Mouse (Mus musculus): ENCODE results near the gene Nln. TPM values are rescaled to one million over a fixed set of nuclear protein-coding genes. Genes with fewer than 3 reads are reported as not detected.

Nln gene
- total and polyA plus RNA-seq, 3 experiments, result 15.4 to 229 (median 16.1) TPM

DNA sequence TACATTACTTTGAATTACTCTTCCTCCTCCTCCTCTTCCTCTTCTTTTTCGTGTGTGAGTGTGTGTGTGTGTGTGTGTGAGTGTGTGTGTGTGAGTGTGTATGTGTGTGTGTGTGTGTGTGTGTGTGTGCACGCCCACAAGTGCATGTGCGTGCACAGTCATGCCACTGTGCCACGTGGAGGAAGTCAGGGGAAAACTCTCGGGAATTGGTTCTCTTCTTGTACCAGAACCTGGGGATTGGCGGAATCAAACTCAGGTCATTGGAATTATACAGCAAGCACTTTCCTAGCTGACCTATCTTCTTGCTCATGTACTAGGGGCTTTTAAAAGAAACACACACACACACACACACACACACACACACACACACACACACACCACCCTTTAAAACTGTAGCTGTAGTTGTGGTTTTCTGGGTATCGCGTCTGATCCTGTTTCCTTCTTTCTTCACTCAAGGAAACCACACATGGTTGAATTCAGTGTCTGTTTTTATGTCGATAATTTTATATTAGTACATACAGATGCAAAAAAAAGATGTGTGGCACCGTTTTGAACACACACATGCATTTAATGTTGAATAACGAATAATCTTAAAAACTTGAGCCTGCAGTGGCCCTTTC, 97.1 kb downstream of the Nln start (continued):
- TF ChIP-seq MAX (IDR thresholded peaks at IDR 0.05; ENCODE audit: low read length) (peak; percentile 77), CHD1 (IDR thresholded peaks at IDR 0.05; ENCODE audit: low read depth, low read length) (no peak), USF1 (IDR thresholded peaks at IDR 0.05; ENCODE audit: low read depth, low read length) (peak; percentile 47; the same call in 1 of the 2 replicates)

- H3K4me3 ChIP-seq (ENCODE audit: control insufficient read depth in 1 of 2, insufficient read depth in 1 of 2, low read depth in 2 of 2, low read length in 2 of 2), result no peak overlapping the region
Measured at GRCm38 (mm10) chr13:104011289-104011688, 98.1 kb downstream of the Nln start.

DNA sequence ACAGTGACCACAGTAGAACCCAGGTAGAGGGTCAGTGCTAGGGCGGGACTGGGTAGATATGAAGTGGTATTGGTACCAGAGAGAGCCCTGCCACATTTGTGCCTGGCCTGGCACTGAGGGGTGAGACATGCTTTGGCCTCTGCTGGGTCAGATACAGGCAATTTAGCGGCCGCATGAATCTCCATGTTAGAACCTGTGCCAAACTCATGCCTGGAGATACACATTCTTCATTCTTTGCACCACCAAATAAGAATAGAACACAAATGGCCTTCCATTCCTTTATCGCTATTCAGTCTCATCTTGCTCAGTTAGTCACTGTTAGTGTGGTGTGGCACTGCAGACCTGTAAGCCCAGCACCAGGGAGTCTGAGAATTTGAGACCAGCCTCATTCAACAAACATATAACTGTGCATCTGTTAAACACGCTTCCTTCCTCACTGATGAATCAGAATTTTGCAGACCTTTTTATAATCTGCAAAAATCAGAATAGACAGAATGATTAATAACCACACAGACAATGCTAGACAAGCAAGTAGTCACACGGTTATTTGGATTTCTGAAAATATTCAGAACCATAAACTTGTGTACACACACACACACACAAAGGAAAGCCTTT, 104.1 kb downstream of the Nln start:
- H3K9ac ChIP-seq (ENCODE audit: control insufficient read depth, low read depth, low read length, poor library complexity, severe bottlenecking), result no peak overlapping the region
- no peaks in the 10 kb centered on the region for H3K27me3 ChIP-seq (ENCODE audit: control insufficient read depth in 1 of 2, insufficient read depth in 2 of 2, low read length in 2 of 2)
- H3K9me3 ChIP-seq (replicated peaks; ENCODE audit: insufficient read depth, low read length), result no peaks in the 10 kb centered on the region
- DNase-seq (ENCODE audit: low read depth, low spot score), result no peak
- no peaks in the 10 kb centered on the region for H3K36me3 ChIP-seq (ENCODE audit: control insufficient read depth in 1 of 2, insufficient read depth in 2 of 2, low read length in 2 of 2)
- no peak overlapping the region for H3K27ac ChIP-seq (ENCODE audit: control insufficient read depth, low read depth, low read length)
- H3K79me2 ChIP-seq (ENCODE audit: control insufficient read depth, insufficient read depth, low read length, poor library complexity), result no peaks in the 10 kb centered on the region
- TF ChIP-seq MEF2A (IDR thresholded peaks at IDR 0.05; ENCODE audit: extremely low read depth, insufficient replicate concordance, low read depth, low read length, poor library complexity, severe bottlenecking) (no peak), TBP (IDR thresholded peaks at IDR 0.05; ENCODE audit: low read depth, low read length) (no peak), POLR2AphosphoS2 (IDR thresholded peaks at IDR 0.05; ENCODE audit: low read length) (no peak), MAFK (IDR thresholded peaks at IDR 0.05; ENCODE audit: borderline replicate concordance, low read depth, low read length) (no peak), GABPA (IDR thresholded peaks at IDR 0.05; ENCODE audit: low read depth, low read length) (no peak), USF1 (IDR thresholded peaks at IDR 0.05; ENCODE audit: low read depth, low read length) (no peak), JUND (IDR thresholded peaks at IDR 0.05; ENCODE audit: low read depth, low read length) (no peak), ETS1 (IDR thresholded peaks at IDR 0.05; ENCODE audit: low read depth, low read length) (no peak), ZNF384 (IDR thresholded peaks at IDR 0.05; ENCODE audit: low read depth, low read length) (no peak)
- no peak overlapping the region for H3K4me3 ChIP-seq (ENCODE audit: control insufficient read depth in 1 of 2, insufficient read depth in 1 of 2, low read depth in 2 of 2, low read length in 2 of 2)
- H3K4me1 ChIP-seq (ENCODE audit: control insufficient read depth in 1 of 2, insufficient read depth in 2 of 2, low read length in 2 of 2), result no peaks in the 10 kb centered on the region

More at GRCm38 (mm10) chr13:104011289-104011688, 98.1 kb downstream of the Nln start:
- Histone ChIP-seq H3K4me1 (ENCODE audit: control insufficient read depth in 1 of 2, insufficient read depth in 2 of 2, low read length in 2 of 2) (peaks cover 17% of the 10 kb centered on the region in 2 experiments), H3K36me3 (ENCODE audit: control insufficient read depth in 1 of 2, insufficient read depth in 2 of 2, low read length in 2 of 2) (peaks cover 0 to 14% of the 10 kb centered on the region in 2 experiments; a peak in 2 of 4 replicates), H3K9ac (ENCODE audit: control insufficient read depth, low read depth, low read length, poor library complexity, severe bottlenecking) (no peak overlapping the region), H3K27me3 (ENCODE audit: control insufficient read depth in 1 of 2, insufficient read depth in 2 of 2, low read length in 2 of 2) (no peaks in the 10 kb centered on the region), H3K9me3 (replicated peaks; ENCODE audit: insufficient read depth, low read length) (no peaks in the 10 kb centered on the region), H3K27ac (ENCODE audit: control insufficient read depth, low read depth, low read length) (peak overlapping the region; percentile 43; the same call in 1 of the 2 replicates), H3K79me2 (ENCODE audit: control insufficient read depth, insufficient read depth, low read length, poor library complexity) (no peaks in the 10 kb centered on the region)
- no peak for TF ChIP-seq CHD2 (IDR thresholded peaks at IDR 0.05; ENCODE audit: low read length)
- no peak for TF ChIP-seq E2F4 (IDR thresholded peaks at IDR 0.05; ENCODE audit: borderline replicate concordance, low read depth, low read length)
- no peak for TF ChIP-seq TCF12 (IDR thresholded peaks at IDR 0.05; ENCODE audit: low read depth, low read length)
- no peak for TF ChIP-seq MYC (IDR thresholded peaks at IDR 0.05; ENCODE audit: low read depth, low read length)
- no peak for TF ChIP-seq MXI1 (IDR thresholded peaks at IDR 0.05; ENCODE audit: low read depth, low read length)
- no peak for TF ChIP-seq SMC3 (IDR thresholded peaks at IDR 0.05; ENCODE audit: low read depth, low read length)
- no peak for TF ChIP-seq POLR2AphosphoS2 (IDR thresholded peaks at IDR 0.05; ENCODE audit: low read length)
- no peak for TF ChIP-seq GABPA (IDR thresholded peaks at IDR 0.05; ENCODE audit: low read depth, low read length)
- no peak for TF ChIP-seq SIN3A (IDR thresholded peaks at IDR 0.05; ENCODE audit: low read length)
- no peak for TF ChIP-seq ZC3H11A (IDR thresholded peaks at IDR 0.05; ENCODE audit: low read depth, low read length)
- no peak for TF ChIP-seq ELF1 (IDR thresholded peaks at IDR 0.05; ENCODE audit: low read depth, low read length)
- TF ChIP-seq JUND (IDR thresholded peaks at IDR 0.05; ENCODE audit: low read depth, low read length), result no peak
- no peak for TF ChIP-seq GATA1 (IDR thresholded peaks at IDR 0.05; ENCODE audit: low read depth, low read length)
- TF ChIP-seq ZNF384 (IDR thresholded peaks at IDR 0.05; ENCODE audit: low read depth, low read length), result no peak
- no peak for TF ChIP-seq RAD21 (IDR thresholded peaks at IDR 0.05; ENCODE audit: low read depth, low read length)
- no peak for TF ChIP-seq MAFK (IDR thresholded peaks at IDR 0.05; ENCODE audit: borderline replicate concordance, low read depth, low read length)
- DNase-seq (ENCODE audit: low read depth, low spot score), result peak; percentile 57

Measured in MEL (cell line).